Mouse (Mus musculus) macrophage (primary cell): ENCODE results near the gene Cdhr4. TPM values are rescaled to one million over a fixed set of nuclear protein-coding genes. Genes with fewer than 3 reads are reported as not detected.

Source experiments
- H3K27ac ChIP-seq: fragments of 350-480 bp; formaldehyde crosslinking; 2 replicates; pipeline ENCODE4 v1.9.0; 2021
- H3K36me3 ChIP-seq: fragments of 350-480 bp; formaldehyde crosslinking; 2 replicates; pipeline ENCODE4 v1.9.0; 2021; ENCODE audit errors: inconsistent target
- H3K4me3 ChIP-seq: fragments of 350-480 bp; formaldehyde crosslinking; 2 replicates; pipeline ENCODE4 v1.9.0; 2021; ENCODE audit errors: inconsistent target
- H3K79me2 ChIP-seq: fragments of 350-480 bp; formaldehyde crosslinking; 2 replicates; pipeline ENCODE4 v1.9.0; 2021; ENCODE audit errors: inconsistent target
- WGBS: methylation state at CpG from one replicate; pipeline ENCODE4 v1.1.7; 2026; ENCODE audit warnings: inconsistent platforms; ENCODE audit not compliant: missing documents; 5-methylcytosine and 5-hydroxymethylcytosine counted together
- polyA plus RNA-seq: library from polyadenylated mRNA; stranded (reverse); fragments of 250-400 nt; gene quantifications from 3 replicates; pipeline ENCODE4 v1.2.4, GENCODE M21; 2018; ENCODE audit warnings: inconsistent platforms

The Cdhr4 gene
- polyA plus RNA-seq, 1 experiment from 2014 or later: 0.30 TPM

DNA sequence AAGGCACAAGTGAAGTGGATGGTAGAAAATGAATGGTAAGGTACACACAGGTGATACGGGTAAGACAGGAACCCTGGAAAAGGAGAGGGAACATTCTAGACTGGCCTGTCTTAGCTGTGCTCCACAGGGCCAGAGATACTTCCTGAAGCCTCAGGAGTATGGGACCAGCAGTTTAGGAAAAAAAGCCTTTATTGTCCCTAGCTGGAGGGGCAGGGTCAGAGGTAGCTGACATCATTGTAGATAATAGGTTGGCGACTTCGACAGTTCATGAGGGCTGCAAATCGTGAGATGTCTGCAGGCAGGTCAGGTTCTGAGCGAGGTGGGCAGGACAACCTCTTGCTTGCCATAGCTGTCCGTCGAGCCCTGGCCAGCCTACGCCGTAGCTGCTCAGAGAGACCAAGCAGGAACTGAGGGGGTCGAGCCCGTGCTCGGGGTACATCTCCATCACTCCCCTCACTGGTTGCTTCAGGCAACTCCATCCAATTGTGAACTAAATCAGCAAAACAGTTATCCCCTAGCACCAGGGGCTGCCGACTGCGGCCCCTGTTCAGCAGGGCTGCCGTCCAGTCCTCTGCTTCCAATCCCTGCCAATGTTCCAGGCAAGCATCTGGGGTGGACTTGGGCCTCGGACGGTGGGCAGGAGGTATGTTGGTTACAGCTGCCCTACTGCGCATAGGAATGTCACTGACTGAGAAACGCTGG is 8.1 kb upstream of the Cdhr4 start:
- WGBS: 21% methylated on average over 19 of the region's 19 CpGs
- H3K79me2 ChIP-seq: peaks cover 9% of the 10 kb centered on the region; the same call in 1 of the 2 replicates
- H3K4me3 ChIP-seq: peak overlapping the region; percentile 66; the same call in 1 of the 2 replicates
- peaks cover 26% of the 10 kb centered on the region for H3K36me3 ChIP-seq
- peak overlapping the region; percentile 89 for H3K27ac ChIP-seq

DNA sequence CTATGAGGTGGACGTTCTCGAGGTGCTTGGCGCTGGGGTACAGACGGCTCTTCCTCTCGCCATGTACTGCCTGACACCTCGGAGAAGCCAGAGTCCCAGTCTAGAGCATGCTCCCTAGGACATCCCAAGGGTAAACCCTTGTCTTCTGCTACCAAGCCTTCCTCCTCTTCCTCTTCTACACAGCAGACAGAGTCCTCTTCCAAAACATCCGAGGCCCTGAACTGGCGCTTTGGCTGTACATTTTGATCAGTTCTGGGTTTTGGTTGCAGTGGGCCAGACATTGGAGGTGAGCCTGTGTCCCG is 7.6 kb upstream of the Cdhr4 start:
- peaks cover 4% of the 10 kb centered on the region; the same call in 1 of the 2 replicates for H3K79me2 ChIP-seq
- 18% methylated on average over 9 of the region's 9 CpGs for WGBS
- peak overlapping the region; percentile 89 for H3K27ac ChIP-seq
- H3K4me3 ChIP-seq: peak overlapping the region; percentile 66
- peaks cover 21% of the 10 kb centered on the region for H3K36me3 ChIP-seq

DNA sequence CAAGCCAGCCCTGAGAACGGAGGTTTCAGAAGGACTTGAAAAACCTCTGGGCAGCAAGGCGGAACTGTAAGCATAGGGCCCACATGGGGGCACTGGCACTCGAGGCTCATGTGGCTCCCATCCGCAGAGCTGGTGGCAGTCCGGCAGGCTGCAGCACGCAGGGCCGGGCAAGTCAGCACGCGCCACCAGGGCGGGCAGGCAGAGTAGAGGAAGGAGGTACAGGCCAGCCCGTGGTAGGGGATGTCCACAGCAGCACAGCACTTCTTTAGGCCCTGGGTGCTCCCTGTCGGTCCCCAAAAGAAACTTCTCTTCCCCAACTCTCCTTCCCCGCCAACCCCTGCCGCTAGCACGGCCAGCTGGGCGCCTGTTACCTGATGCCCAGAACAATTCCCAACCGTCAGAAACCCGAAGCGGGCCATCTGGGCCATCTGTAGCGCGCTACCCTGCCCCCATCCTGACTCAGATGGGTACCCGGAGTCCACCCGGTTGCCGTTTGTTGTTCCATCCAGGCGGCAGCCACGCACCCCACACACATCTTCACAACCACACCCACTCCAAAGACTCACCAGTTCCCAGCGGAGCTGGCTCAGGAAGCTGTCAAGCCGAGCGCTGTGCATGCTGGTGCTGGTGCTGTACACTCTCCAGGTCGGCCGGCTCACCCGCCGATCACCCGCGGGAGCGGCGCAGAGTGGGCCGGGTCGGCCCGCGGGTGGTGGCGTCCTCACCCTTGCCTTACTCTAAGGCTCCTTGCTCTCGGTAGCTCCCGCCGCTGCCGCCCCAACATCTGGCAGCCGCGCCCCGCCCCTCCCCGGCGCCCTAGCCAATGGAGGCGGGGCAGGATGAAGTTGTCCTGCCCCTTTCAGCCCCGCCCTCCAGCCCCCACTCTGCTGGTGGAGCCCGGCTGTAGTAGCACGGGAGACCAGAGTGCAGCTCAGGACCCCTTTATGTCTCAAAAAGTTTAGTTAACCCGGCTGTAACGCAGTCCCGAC is 6.9 kb upstream of the Cdhr4 start, which contains the start of gene Inka1:
Gene Inka1, minus strand, starts transcription at position 749 of the 989 bp plus-strand sequence.
- Histone ChIP-seq H3K79me2 (no peaks in the 10 kb centered on the region; the same call in 1 of the 2 replicates), H3K4me3 (peak within 1 kb of the TSS; percentile 66), H3K27ac (peak within 1 kb of the TSS; percentile 89), H3K36me3 (peaks cover 14% of the 10 kb centered on the region; the same call in 1 of the 2 replicates)
- WGBS: under 1% methylated on average over 57 of the region's 58 CpGs

DNA sequence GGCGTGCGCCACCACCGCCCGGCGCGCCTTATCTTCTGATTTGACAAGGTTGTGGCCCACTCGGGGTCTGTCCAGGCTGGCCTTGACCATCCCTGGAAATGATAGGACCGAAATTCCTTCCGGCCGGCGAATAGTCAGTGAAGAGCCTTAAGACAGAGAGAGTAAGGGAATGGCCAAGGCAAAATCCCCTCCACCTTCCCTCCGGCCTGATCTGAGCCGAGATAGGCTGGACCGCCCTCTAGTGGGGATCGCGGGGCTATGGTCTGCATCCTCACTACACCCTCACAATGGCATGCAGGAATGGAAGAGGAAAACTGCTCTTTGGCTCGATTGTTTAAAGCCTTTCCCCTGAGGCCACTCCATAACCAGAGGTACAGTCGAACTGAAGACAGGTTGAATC is 5.9 kb upstream of the Cdhr4 start:
- WGBS: 3% methylated on average over 18 of the region's 18 CpGs
- Histone ChIP-seq H3K27ac (peak overlapping the region; percentile 25), H3K79me2 (no peaks in the 10 kb centered on the region; the same call in 1 of the 2 replicates), H3K36me3 (peaks cover 4% of the 10 kb centered on the region; the same call in 1 of the 2 replicates), H3K4me3 (peak overlapping the region; percentile 66)

DNA sequence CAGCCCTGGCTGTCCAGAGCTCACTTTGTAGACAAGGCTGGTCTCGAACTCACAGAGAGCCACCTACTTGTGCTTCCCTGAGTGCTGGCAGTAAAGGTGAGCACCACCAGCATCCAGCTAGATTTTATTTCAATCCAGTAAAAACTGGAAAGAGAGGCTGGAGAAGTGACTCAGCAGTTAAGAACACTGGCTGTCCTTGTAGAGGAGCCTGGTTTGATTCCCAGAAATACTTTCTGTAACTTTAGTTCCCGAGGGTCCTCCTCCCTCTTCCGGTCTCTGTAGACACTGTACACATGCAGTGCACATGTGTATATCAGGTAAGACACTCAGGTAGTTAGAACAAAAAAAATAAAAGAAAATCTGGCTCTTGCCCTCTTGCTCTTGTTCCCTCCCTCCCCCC is 4.3 kb upstream of the Cdhr4 start:
- H3K36me3 ChIP-seq: no peaks in the 10 kb centered on the region
- WGBS: 73% methylated on average over 3 of the region's 3 CpGs

DNA sequence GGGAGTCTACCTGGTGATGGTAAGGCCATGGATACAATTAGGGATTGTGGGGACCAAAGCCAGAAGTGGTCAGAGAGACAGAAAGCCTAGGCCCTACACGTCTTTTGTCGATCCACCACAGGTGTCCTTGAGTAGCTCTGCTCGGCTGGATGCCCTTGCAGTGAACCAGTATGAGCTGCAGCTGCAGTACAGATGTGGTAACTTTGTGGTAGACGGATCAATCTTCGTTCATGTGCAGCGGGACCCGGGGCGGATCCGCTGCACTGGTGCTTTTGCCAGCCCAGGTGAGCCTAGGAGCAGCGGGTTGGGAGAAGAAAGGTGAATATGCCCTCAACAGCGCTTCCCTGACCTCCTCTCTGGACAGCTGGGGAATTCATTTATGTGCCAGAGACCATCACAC is 716 bp downstream of the Cdhr4 start:
- H3K27ac ChIP-seq: no peak overlapping the region
- H3K79me2 ChIP-seq: no peaks in the 10 kb centered on the region
- no peaks in the 10 kb centered on the region for H3K36me3 ChIP-seq
- no peak overlapping the region for H3K4me3 ChIP-seq
- 86% methylated on average over 11 of the region's 11 CpGs for WGBS

More for the DNA sequence above, 4.3 kb upstream of the Cdhr4 start:
- Histone ChIP-seq H3K79me2 (no peaks in the 10 kb centered on the region; the same call in 1 of the 2 replicates), H3K4me3 (no peak overlapping the region), H3K27ac (no peak overlapping the region)

DNA sequence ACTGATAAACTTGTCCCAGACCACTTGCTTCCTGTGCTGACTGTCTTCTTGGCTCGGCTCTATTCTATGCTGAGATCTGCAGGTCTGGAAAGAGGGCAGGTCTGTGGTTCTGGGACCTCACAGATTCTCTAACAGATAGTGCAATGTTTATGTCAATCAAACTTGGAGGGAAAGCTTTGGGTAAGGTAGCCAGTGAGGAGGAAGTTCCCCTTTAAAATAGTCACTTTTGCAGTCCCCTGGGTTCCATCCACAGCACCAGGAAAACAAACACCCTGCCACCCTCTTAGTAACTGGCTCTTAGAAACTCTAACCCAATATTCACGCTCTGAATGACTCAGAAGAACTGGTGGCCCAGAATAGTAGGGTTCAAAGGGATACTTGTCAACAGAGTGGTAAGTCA is 2.2 kb downstream of the Cdhr4 start:
- H3K79me2 ChIP-seq: no peaks in the 10 kb centered on the region
- H3K4me3 ChIP-seq: no peak overlapping the region
- 7% methylated on average over 2 of the region's 2 CpGs for WGBS
- H3K36me3 ChIP-seq: no peaks in the 10 kb centered on the region
- H3K27ac ChIP-seq: peak overlapping the region; percentile 66

DNA sequence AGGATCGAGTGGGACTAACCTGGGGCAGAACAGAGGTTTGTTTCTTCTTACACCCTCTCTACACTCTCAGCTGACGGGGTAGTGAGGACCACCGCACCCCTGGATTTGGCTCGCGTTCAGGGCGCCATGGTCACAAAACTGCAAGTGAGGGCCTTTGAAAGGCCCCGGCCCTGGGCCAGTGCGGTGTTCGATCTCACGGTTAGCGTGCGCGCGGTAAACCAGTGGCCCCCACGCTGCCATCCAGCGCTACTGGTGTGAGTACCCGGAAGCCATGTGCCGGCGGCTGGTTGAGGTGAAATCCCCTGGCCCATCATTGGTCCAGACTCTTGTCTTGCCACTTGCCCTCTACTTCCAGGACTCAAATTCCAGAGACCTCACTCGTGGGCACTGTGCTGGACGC is 3.2 kb downstream of the Cdhr4 start:
- Histone ChIP-seq H3K27ac (peak overlapping the region; percentile 66), H3K4me3 (no peak overlapping the region), H3K79me2 (no peaks in the 10 kb centered on the region), H3K36me3 (no peaks in the 10 kb centered on the region)
- WGBS: 97% methylated on average over 21 of the region's 21 CpGs

DNA sequence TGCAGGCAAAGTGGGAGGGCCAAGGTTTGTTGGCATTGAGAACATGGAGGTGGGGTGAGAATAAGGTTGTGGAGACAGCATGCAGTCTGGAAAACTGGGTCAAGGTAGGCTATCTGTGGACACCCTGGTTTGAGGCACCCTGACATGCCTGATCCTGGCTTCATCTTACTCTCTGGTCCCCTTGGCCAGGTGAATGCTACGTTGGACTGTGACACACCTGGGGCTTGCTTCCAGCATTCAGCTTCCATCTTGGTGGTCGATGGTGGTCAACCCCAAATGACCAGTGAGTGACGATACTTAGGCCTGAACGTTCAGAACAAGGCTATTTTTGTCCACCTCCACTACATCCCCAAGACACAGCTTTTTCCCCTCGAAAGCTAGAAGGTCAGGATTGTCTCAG is 3.8 kb downstream of the Cdhr4 start, which contains the start of gene Gm20662:
Gene Gm20662, plus strand, starts transcription at position 301 of the 400 bp plus-strand sequence.
- Histone ChIP-seq H3K36me3 (no peaks in the 10 kb centered on the region), H3K27ac (peak within 1 kb of the TSS; percentile 66), H3K4me3 (no peak within 1 kb of the TSS), H3K79me2 (no peaks in the 10 kb centered on the region)
- WGBS: 92% methylated on average over 5 of the region's 5 CpGs

DNA sequence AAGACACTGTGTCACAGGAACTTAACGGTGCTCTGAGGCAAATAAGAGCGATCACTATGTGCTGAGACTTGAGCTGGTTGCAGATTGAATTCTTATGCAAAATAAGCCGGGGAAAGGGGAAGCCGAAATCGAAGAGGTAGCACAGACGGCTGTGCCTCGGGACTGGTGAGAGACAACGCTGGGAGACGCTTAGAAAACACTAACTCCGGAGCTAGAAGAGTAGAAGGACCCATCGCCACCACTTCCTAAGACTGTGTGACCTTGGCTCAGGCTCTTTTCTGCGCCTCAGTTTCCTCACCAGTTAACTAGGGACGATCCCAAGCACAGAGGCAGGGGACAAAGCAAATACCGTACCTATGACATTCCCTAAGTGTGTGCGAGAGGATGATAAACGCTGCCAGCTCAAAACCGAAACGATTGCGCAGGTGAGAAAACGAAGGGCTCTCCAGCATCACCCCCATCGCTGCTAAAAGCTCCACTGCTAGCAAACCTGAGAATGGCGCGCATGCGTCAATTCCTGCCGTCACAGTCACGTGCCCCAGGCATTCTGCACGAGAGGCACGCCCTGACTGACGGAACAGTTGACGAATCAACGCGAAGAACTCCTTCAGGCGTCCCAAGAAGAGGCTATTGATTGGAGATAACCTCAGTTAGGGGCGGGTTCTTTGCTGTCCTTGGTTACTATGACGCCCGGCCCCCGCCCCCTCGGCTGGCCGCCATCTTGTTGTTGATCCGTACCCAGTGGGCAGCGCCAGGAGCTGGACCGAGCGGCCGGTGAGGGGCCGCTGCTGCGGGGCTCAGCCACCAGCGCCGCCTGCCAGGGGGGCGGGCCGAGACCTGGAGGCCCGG is 9.8 kb downstream of the Cdhr4 start, which contains the start of gene Ip6k1:
Gene Ip6k1, plus strand, starts transcription at position 580 of the 849 bp plus-strand sequence.
- no peaks in the 10 kb centered on the region for H3K36me3 ChIP-seq
- H3K79me2 ChIP-seq: peaks cover 45% of the 10 kb centered on the region
- WGBS: 0% methylated on average over 43 of the region's 51 CpGs
- peak within 1 kb of the TSS; percentile 94 for H3K4me3 ChIP-seq
- H3K27ac ChIP-seq: peak within 1 kb of the TSS; percentile 80

DNA sequence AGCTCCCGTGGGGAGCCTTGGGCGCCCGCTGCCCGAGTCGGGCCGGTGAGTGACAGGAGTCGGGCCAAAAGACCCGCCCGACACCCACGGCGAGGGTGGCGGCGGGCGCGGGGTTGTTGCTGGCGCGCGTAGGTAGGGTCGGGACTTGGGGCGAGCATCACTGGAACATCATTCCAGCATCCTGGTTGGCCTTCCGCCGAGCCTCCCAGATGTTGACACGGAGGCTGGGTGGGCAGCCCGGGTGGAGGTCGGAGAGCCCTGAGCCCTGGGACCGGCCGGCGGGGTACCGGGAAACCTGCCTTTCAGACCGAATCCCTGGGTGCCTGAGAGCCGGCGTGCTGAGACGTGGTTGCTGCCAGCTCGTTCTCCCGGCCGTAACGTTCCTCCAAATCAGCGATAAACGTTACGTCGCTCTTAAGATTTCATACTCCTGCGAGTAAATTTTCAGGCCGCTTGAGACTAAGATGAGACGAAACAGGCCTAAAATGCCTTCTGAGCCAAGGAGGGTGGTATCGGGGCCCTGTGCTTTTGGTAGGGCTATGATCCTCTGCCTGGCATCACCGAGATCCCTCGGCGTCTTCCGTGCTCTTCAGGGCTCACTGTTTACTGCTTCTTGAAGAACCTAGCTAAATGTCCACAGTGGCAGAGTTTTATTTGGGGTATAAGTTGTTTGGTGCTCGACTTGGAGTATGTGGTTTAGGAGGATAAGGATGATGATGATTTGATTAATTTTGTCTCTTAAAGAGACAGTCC is 10.7 kb downstream of the Cdhr4 start:
- Histone ChIP-seq H3K36me3 (no peaks in the 10 kb centered on the region), H3K27ac (peak overlapping the region; percentile 55), H3K79me2 (peaks cover 53% of the 10 kb centered on the region), H3K4me3 (peak overlapping the region; percentile 94)
- WGBS: 0% methylated on average over 45 of the region's 50 CpGs

DNA sequence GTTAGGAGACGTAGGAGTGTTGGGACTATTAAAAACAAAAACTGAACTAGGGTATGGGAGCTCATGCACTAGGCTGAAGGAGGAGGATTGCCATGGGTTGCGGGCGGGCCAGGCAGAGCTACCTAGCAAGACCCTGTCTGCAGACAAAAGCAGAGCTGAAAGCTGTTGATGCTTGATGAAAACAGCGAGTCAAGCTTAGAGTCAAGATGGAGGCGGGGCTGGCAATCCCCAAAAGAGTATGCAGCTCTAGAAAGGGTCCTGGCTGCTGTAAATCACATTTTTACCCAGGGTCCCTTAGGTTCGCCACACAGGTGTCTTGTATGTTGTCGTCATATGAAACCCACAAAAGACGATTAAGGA is 11.2 kb downstream of the Cdhr4 start:
- Histone ChIP-seq H3K4me3 (peak overlapping the region; percentile 94), H3K36me3 (no peaks in the 10 kb centered on the region), H3K27ac (peak overlapping the region; percentile 55), H3K79me2 (peaks cover 59% of the 10 kb centered on the region)
- WGBS: 3% methylated on average over 8 of the region's 8 CpGs

DNA sequence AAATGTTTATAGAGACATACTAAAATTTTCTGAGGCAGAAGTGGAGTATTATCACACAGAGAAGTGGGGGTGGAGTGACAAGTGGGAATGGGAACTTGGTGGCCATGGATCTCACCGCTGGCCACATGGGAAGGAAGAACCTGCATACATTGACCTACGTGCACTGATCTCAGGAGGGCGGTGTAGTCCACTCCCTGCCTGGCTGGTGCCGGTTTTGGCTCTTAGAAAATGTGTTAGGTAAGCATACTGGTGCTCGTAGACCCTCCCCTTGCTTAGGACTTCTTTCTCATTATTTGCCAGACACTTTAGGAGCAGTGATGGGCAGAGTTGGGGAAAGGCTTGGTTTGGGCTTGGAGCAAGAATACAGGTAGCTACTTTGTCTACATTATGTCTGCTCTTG is 15.7 kb downstream of the Cdhr4 start:
- peaks cover 6% of the 10 kb centered on the region; the same call in 1 of the 2 replicates for H3K36me3 ChIP-seq
- H3K4me3 ChIP-seq: no peak overlapping the region
- H3K79me2 ChIP-seq: peaks cover 100% of the 10 kb centered on the region
- no peak overlapping the region for H3K27ac ChIP-seq
- 85% methylated on average over 4 of the region's 5 CpGs for WGBS
